Mouse (Mus musculus) myocyte (in vitro differentiated cells): ENCODE measurements around the gene Cebpz.

Source experiments
- CEBPB ChIP-seq: IDR thresholded peaks from 2 replicates; pipeline ENCODE4 v1.6.1; 2011; ENCODE audit warnings: mild to moderate bottlenecking, moderate library complexity; ENCODE audit not compliant: poor library complexity, insufficient read depth, severe bottlenecking
- E2F4 ChIP-seq: IDR thresholded peaks from one replicate; pipeline ENCODE4 v1.6.1; 2011; ENCODE audit warnings: mild to moderate bottlenecking, control low read depth, moderate library complexity; ENCODE audit not compliant: insufficient read depth
- MAX ChIP-seq: IDR thresholded peaks from one replicate; pipeline ENCODE4 v1.6.1; 2011; ENCODE audit warnings: low read depth, mild to moderate bottlenecking, control low read depth
- MYOD1 ChIP-seq, 3 experiments: IDR thresholded peaks; one replicate each; pipeline ENCODE4 v1.6.1; 2011; ENCODE audit warnings: control low read depth in 2 of 3, low read depth in 2 of 3, mild to moderate bottlenecking in 2 of 3, moderate library complexity in 1 of 3; ENCODE audit not compliant: insufficient read length in 2 of 3, control insufficient read depth in 1 of 3
- MYOG ChIP-seq, 3 experiments: IDR thresholded peaks; one replicate each; pipeline ENCODE4 v1.6.1; 2011; ENCODE audit warnings: control low read depth in 2 of 3, low read depth in 2 of 3, mild to moderate bottlenecking in 2 of 3; ENCODE audit not compliant: insufficient read length in 2 of 3, control insufficient read depth in 1 of 3, insufficient read depth in 1 of 3
- POLR2A ChIP-seq: IDR thresholded peaks from one replicate; pipeline ENCODE4 v1.6.1; 2011; ENCODE audit warnings: low read depth, mild to moderate bottlenecking, control low read depth, moderate library complexity; ENCODE audit not compliant: insufficient read length
- REST ChIP-seq: IDR thresholded peaks from one replicate; pipeline ENCODE4 v1.6.1; 2011; ENCODE audit warnings: mild to moderate bottlenecking, control low read depth, moderate library complexity; ENCODE audit not compliant: insufficient read depth, insufficient read length
- SRF ChIP-seq: IDR thresholded peaks from one replicate; pipeline ENCODE4 v1.6.1; 2011; ENCODE audit warnings: low read depth; ENCODE audit not compliant: control insufficient read depth, insufficient read length
- TCF12 ChIP-seq: IDR thresholded peaks from one replicate; pipeline ENCODE4 v1.6.1; 2011; ENCODE audit warnings: mild to moderate bottlenecking, control low read depth; ENCODE audit not compliant: poor library complexity, insufficient read depth, severe bottlenecking
- TCF3 ChIP-seq: IDR thresholded peaks from one replicate; pipeline ENCODE4 v1.6.1; 2011; ENCODE audit warnings: low read depth, control low read depth; ENCODE audit not compliant: insufficient read length
- USF1 ChIP-seq: IDR thresholded peaks from one replicate; pipeline ENCODE4 v1.6.1; 2011; ENCODE audit warnings: low read depth, mild to moderate bottlenecking, control low read depth, moderate library complexity

- TF ChIP-seq POLR2A (no peak), MYOG (IDR thresholded peaks at IDR 0.05; ENCODE audit: control insufficient read depth in 1 of 3, insufficient read depth in 1 of 3, insufficient read length in 2 of 3, low read depth in 2 of 3) (no peak), E2F4 (no peak), USF1 (no peak), TCF12 (no peak), SRF (no peak), MAX (no peak), CEBPB (no peak), MYOD1 (IDR thresholded peaks at IDR 0.05; ENCODE audit: control insufficient read depth in 1 of 3, insufficient read length in 2 of 3, low read depth in 2 of 3) (no peak), REST (no peak), TCF3 (no peak)
Measured at GRCm38 (mm10) chr17:78883291-78883690, 53.6 kb downstream of the Cebpz start.
